Mouse (Mus musculus): ENCODE results near the gene Bysl. TPM values are rescaled to one million over a fixed set of nuclear protein-coding genes. Genes with fewer than 3 reads are reported as not detected.
"Not testable (repeated sequence)": the region's sequence is repeated elsewhere in the genome, so short reads cannot be mapped to it uniquely, and the experiment has no call there.

The Bysl gene
- total RNA-seq (2015) (4.8 and 5.6 TPM in 2 replicates), total RNA-seq (2017) (6.4 and 7.3 TPM in 2 replicates)

DNA sequence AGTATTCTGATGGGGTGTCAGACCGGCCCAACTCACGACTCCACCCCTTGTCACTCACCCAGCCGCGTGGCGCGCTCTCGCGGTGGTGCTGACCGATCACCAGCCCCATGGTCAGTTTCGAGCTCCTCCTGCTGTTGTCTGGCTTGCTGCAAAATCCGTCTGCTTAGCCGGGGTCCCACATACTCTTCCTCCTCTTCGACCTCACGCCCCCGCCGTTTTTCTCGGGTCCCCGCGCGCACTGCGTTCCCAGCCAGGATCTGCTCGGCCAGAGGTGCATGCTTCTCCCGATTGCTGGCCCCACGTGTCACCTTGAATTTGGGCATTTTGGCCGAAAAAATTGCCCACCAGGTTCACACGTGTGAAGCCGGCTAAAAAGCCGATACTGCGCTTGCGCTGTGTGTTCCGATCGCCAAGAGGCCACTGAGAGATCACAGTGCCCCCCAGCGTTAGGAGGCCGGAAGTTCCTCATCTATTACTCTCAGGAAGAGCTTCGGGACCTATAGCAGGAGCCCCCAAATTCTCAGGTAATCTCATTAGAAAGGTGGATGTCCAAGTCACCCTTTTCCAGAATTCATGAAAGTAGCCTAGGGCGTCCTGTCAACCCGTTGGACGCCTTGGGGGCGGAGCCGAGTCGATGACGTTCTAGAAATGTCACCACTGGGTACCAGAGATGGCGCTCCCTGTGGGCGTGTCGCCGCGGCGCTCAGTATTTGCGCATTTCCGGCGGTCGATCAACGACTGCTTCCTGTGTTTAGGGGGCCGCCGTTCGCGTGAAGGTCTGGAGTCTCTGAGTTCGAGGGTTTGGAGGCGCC, at the start of gene Bysl, which contains the start of the genes Med20 and Gm20517:
Gene Bysl (minus strand): TSS at position 644 of the 812 bp plus-strand sequence.
Gene Med20 (plus strand): TSS at position 734 of the 812 bp plus-strand sequence.
Gene Gm20517 (plus strand): TSS at position 741 of the 812 bp plus-strand sequence.
- peak; percentile 93 for ATAC-seq (ENCODE audit: poor library complexity, severe bottlenecking)

GRCm38 (mm10) chr17:47658741-47659243, 47.5 kb upstream of the Bysl start:
- no peak for ATAC-seq (ENCODE audit: poor library complexity, severe bottlenecking)

DNA sequence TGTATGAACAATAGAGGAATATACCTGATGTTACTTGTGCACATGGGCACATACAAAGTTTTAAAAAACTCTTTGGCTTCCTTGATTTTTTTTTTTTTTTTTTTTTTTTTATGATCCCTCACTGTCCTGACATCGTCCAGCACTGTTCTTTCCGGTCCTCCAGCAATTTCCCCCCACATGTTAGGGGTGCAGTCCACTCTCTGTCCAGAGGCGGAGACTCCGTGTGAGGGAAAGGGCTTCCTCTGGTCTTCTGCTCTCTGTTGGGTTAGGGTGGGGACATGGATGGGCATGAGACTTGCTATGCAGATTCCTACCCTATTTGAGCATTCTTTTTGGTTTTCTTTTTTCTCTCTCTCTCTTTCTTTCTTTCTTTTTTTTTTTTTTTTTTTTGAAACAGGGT, 46.6 kb upstream of the Bysl start:
- ATAC-seq (ENCODE audit: poor library complexity, severe bottlenecking): no peak

GRCm38 (mm10) chr17:47655697-47656096, 44.4 kb upstream of the Bysl start:
- ATAC-seq (ENCODE audit: poor library complexity, severe bottlenecking): no peak

GRCm38 (mm10) chr17:47654346-47654745, 43.1 kb upstream of the Bysl start:
- ATAC-seq (ENCODE audit: poor library complexity, severe bottlenecking): not testable (repeated sequence)

DNA sequence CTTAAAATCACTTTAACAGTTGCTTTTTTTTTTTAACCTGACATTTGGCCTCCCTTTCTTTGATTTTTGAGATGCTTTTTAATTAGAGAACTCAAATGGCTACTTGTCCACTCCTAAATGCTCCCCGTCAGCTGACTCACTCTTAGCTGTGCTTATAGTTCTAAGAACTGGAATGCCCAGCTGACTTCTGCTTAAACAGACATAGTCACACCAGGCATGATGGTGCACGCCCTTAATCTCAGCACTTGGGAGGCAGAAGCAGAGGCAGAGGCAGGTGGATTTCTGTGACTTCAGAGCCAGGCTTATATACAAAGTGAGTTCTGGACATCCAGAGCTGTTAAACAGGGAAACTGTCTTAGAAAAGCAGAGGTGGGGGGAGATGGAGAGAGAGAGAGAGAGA, 40.7 kb upstream of the Bysl start:
- no peak for ATAC-seq (ENCODE audit: poor library complexity, severe bottlenecking)

DNA sequence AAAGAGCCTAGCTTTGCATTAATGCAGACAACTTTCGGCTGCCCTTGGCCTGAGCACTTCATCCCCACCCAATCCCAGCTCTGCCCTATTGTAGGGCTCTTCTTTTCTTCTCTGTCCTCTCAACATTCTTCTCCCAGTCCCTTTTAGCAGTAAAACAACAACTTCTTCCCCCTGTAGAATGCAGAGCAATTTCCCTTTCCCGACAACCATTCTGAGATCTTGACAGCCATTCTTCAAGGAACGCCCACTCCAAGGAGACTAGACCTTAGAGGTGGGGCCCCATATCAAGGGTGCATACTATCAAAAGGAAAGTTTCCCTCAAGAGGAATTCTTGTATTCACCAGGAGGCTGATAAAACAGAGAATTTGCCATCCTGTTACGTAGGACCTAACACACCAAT, 37.7 kb upstream of the Bysl start:
- ATAC-seq (ENCODE audit: poor library complexity, severe bottlenecking): no peak

GRCm38 (mm10) chr17:47646683-47647082, 35.4 kb upstream of the Bysl start:
- peak; percentile 89 for ATAC-seq (ENCODE audit: poor library complexity, severe bottlenecking)

DNA sequence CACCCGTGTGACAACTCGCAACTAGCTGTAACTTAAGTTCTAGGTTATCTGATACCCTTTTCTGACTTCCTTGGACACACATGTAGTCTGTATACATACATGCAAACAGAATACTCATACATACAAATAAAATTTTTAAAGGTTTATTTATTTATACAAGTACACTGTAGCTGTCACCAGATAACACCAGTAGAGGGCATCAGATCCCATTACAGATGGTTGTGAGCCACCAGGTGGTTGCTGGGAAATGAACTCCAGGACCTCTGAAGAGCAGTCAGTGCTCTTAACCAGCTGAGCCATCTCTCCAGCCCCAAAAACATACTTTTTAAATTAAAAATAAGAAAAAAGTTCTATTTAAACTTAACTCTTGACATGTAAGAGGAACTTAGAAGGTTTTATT, 31.7 kb upstream of the Bysl start:
- ATAC-seq (ENCODE audit: poor library complexity, severe bottlenecking): no peak

DNA sequence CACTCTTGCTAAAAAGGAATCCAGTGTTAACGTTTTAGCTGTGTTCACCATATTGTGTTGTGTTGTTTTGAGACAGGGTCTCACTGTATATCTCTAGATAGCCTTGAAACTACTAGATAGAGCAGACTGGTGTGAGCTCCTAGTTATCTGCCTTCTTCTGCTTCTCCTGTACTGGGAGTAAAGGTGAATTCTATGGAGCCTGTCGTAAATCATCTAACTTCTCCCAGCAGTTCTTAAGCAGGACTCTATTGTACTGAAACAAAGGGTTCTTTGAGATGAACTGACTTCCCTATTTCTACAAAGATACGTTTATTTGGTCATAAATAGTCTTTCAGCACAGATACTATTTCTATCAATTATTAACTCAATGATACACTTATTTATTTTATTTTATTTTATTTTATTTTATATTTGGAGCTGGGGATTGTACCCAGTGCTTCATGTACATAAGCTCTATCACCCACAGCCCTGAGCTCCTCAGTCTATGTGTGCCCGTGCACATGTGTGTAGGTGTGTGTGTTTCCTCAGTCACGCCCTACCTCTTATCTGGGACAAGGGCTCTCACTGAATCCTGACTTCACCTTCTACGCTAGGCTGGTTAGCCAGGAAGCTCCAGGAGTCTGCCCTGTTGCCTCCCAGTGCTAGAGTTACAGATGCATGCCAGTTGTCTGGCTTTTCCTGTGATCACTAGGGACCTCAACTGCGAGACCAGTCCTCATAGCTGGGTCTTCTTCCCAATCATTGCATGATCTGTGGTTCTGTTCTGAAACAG, 22.9 kb upstream of the Bysl start:
- no peak for ATAC-seq (ENCODE audit: poor library complexity, severe bottlenecking)

DNA sequence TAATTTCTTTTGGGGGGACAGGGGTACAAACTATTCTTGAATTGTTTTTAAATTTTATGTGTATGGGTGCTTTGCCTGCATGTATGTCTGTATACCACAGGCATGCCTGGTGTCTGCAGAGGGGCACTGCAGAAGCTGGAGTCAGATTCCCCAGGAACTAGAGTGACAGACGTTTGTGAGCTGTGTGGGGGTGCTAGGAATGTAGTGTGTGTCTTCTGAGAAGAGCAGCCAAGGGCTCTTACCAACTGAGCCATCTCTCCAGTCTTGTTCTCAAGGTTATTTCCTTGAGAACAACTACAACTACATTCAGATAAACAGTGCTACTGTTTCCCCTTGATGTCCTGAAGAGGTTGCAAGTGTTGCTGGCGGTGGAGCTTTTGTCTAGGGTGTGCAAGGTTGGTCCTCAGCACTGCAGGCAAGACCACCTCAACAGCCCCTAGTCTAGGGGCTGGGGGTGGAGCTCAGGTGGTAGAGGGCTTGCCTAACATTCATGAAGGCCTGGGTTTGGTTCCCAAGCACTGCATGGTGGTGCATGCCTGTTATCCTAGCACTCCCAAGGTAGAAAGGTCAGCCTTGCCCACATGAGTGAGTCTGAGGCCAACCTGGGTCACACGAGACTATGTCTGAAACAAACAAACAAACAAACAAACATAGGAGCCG, 21.0 kb upstream of the Bysl start:
- ATAC-seq (ENCODE audit: poor library complexity, severe bottlenecking): no peak

DNA sequence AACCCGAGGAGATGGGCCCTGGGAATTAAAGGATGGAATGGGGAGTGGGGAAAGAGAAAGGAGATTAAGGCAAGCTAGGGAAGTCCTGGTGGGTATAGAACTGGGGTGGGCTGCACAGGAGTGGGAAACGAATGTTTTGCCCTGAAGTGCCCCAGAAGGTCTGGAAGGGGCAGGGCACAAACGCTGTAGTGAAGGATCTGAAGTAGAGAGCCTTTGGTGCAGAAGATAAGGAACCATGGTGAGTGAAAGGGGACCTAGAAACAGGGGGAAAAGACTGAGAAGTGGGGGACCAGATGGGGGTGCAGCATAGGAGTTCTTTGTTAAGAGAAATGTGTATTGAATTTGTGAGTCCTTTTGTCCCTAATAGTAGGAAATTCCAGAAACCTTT, 19.4 kb upstream of the Bysl start, which contains the start of gene Usp49:
Gene Usp49 (plus strand): TSS at position 13 of the 388 bp plus-strand sequence.
- ATAC-seq (ENCODE audit: poor library complexity, severe bottlenecking): no peak

DNA sequence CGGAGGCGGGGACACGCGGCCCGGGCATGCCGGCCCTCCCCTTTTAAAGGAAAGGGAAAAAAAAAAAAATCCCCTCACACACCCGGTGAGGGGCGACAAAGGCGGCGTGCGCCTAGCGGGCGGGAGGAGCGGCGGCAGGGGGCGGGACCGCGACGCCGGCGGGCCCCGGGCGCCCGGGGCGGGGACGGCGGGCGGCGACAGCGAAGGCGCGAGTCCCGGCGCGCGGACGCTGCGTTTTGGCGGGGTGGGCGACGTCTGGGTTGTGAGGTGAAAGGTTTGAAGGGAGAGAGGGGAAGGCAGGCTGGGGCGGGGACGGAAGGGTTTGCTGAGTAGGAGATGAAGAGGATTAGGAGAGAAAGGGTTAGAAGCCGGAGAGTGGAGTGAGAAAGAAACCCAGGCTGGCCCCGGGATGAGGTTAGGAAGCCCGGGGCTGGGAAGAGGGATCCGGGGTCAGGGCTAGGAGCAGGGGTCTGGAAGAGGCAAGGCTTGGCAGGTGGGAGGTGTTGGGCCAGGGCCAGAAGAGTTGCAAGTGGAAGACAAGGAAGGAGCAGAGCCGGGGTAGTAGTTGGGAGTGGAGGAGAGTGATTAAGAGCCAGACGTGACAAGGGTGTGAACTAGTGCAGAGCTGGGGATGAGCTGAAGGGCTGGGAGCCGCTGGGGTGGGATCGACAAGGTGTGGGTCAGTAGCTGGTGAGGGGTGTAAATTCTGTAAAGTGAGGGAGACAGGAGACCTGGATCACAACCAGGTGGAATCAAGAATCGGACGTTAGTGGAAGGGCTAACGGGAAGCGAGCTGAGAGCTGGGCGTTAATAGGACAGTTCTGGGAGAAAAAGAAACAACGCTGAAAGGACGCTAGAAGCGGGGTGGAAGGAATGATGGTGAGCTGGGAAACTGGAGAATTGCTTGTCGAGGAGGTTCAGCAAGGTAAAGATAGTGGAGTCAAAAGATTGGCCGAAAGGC, 18.7 kb upstream of the Bysl start:
- peak; percentile 37 for ATAC-seq (ENCODE audit: poor library complexity, severe bottlenecking)

DNA sequence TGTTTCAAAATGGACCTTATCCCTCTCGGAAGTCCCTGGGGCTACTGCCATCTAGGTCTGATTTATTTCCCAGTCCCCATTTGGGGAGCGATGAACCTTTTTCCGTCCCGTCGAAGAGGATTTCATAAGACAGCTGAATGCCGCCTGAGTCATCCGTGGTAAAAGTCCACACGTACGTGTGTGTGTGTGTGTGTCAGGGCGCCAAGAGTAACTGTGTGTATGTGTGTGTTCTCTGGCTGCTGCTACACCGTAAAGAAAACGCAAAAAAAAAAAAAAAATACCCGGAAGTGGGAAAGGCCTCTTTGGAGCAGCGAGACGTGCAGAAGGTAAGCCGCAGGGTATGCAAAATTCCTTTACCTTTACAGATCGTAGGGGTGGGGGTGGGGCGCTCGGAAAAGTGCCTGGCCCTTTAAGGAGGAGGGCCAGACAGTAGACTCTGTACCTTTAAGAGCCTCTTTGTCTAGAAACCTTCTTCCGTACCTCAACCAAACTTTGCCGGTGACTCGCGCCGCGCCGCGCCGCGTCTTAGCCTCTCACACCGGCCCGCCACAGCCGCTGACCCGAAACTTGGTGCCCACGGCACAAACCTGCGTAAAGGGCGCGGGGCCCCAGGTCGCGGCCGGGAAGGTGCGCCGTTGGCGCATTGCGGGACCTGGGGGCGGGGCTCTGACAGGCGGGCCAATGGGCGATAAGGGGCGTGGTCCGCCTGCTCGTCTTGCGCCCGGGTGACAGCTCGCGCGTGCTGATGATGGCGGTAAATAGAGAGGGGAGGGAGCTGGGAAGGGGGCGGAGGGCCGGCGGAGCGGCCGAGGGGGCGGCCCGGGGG, 17.8 kb upstream of the Bysl start:
- peak; percentile 98 for ATAC-seq (ENCODE audit: poor library complexity, severe bottlenecking)

DNA sequence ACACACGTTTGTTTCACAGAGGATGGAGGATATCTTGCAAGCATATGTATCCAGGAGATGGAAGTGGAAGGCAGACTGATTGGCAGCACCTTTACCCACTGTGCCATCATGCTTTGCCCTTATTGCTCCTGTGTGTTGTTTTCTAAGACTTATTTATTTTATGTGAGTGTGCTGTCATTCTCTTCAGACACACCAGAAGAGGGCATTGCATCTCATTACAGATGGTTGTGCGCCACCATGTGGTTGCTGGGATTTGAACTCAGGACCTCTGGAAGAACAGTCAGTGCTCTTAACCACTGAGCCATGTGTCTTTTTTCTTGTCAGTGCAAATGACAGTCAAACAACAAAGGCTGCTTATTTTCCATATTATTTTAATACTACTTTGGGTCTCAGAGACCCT, 16.5 kb upstream of the Bysl start:
- no peak for ATAC-seq (ENCODE audit: poor library complexity, severe bottlenecking)

DNA sequence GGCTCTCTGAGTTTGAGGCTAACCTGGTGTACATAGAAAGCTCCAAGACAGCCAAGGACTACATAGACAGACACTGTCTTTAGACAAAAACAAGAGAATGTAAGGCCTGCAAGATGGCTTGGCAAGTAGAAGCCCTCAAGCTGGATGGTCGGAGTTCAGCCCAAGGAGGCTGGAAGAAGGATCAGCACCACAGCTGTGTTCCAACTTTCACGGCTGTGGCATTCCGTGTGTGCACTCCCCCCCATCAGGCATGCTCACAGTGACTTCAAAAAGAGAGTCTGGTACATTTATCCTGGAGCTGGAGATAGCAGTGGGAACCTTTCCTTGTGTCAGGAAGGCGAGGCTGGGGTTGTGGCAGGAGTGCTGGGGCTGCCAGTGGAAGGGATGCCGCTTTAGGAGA, 14.7 kb upstream of the Bysl start:
- no peak for ATAC-seq (ENCODE audit: poor library complexity, severe bottlenecking)

- no peak for ATAC-seq (ENCODE audit: poor library complexity, severe bottlenecking)
These were observed 13.8 kb upstream of the Bysl start for GRCm38 (mm10) chr17:47625088-47625487.

- not testable (repeated sequence) for ATAC-seq (ENCODE audit: poor library complexity, severe bottlenecking)
These were observed 13.3 kb upstream of the Bysl start for GRCm38 (mm10) chr17:47624572-47624971.
